Mouse (Mus musculus): ENCODE measurements around the gene Tecrl. TPM values are rescaled to one million over a fixed set of nuclear protein-coding genes. Genes with fewer than 3 reads are reported as not detected.

The Tecrl gene
- 1 to 10 TPM in 1 of 4 experiments, under 1 TPM in 3; 0.34 to 1.3 (median 0.40) TPM for total RNA-seq (2022)

GRCm38 (mm10) chr5:83354846-83355561, at the start of gene Tecrl:
TSS of gene Tecrl (minus strand) at chr5:83355195.
- DNase-seq (ENCODE audit: low spot score in 2 of 2), result no peak

- DNase-seq (ENCODE audit: low spot score in 2 of 2), result no peak
Measured at GRCm38 (mm10) chr5:83385021-83385420, 30.0 kb upstream of the Tecrl start.

GRCm38 (mm10) chr5:83351615-83352014, 3.4 kb downstream of the Tecrl start:
- DNase-seq (ENCODE audit: low spot score in 2 of 2), result no peak

- DNase-seq (ENCODE audit: low spot score in 2 of 2), result no peak
Measured at GRCm38 (mm10) chr5:83339144-83339543, 15.9 kb downstream of the Tecrl start.

GRCm38 (mm10) chr5:83267148-83267776, 87.7 kb downstream of the Tecrl start:
- DNase-seq (ENCODE audit: low spot score in 2 of 2), result no peak

GRCm38 (mm10) chr5:83260059-83260458, 94.9 kb downstream of the Tecrl start:
- DNase-seq (ENCODE audit: low spot score in 2 of 2), result no peak

GRCm38 (mm10) chr5:83254141-83254540, 100.9 kb downstream of the Tecrl start:
- no peak for DNase-seq (ENCODE audit: low spot score in 2 of 2)

- DNase-seq (ENCODE audit: low spot score in 2 of 2), result no peak
Measured at GRCm38 (mm10) chr5:83238848-83239452, 116.0 kb downstream of the Tecrl start.
